Mouse (Mus musculus) MEL (cell line): ENCODE measurements around the gene Cacng4. TPM values are rescaled to one million over a fixed set of nuclear protein-coding genes. Genes with fewer than 3 reads are reported as not detected.

ENCODE experiments used
- DNase-seq: peaks from one replicate; pipeline ENCODE4 v3.0.0; 2011; ENCODE audit warnings: low read depth, low spot score
- H3K27ac ChIP-seq: 2 replicates; pipeline ENCODE4 v1.5.1; 2012; ENCODE audit warnings: low read depth, mild to moderate bottlenecking, control low read depth, low read length, moderate library complexity; ENCODE audit not compliant: control insufficient read depth
- H3K27me3 ChIP-seq, 2 experiments: fragments of 150-350 bp in 1 of 2; sonication (generic) in 1 of 2; 2 replicates each; pipeline ENCODE4 v1.6.1; 2012; ENCODE audit warnings: low read length in 2 of 2, mild to moderate bottlenecking in 2 of 2, improper control_type of control experiment in 1 of 2, moderate library complexity in 1 of 2; ENCODE audit not compliant: insufficient read depth in 2 of 2, control insufficient read depth in 1 of 2
- H3K36me3 ChIP-seq, 2 experiments: 2 replicates each; pipeline ENCODE4 v1.6.1; 2012 to 2014; ENCODE audit warnings: low read length in 2 of 2, improper control_type of control experiment in 1 of 2, inconsistent platforms in 1 of 2, mild to moderate bottlenecking in 1 of 2; ENCODE audit not compliant: insufficient read depth in 2 of 2, control insufficient read depth in 1 of 2
- H3K4me1 ChIP-seq, 2 experiments: fragments of 150-350 bp in 1 of 2; sonication (generic) in 1 of 2; 2 replicates each; pipeline ENCODE4 v1.6.1; 2012; ENCODE audit warnings: low read length in 2 of 2, improper control_type of control experiment in 1 of 2, mild to moderate bottlenecking in 1 of 2; ENCODE audit not compliant: insufficient read depth in 2 of 2, control insufficient read depth in 1 of 2
- H3K4me3 ChIP-seq, 2 experiments: fragments of 150-350 bp in 1 of 2; sonication (generic) in 1 of 2; 2 replicates each; pipeline ENCODE4 v1.5.1; 2012; ENCODE audit warnings: low read depth in 2 of 2, low read length in 2 of 2, mild to moderate bottlenecking in 2 of 2, moderate library complexity in 2 of 2, control low read depth in 1 of 2, improper control_type of control experiment in 1 of 2; ENCODE audit not compliant: control insufficient read depth in 1 of 2, insufficient read depth in 1 of 2
- H3K79me2 ChIP-seq: 2 replicates; pipeline ENCODE4 v1.6.1; 2012; ENCODE audit warnings: mild to moderate bottlenecking, low read length, moderate library complexity; ENCODE audit not compliant: control insufficient read depth, poor library complexity, insufficient read depth
- H3K9ac ChIP-seq: 2 replicates; pipeline ENCODE4 v1.6.1; 2012; ENCODE audit warnings: low read depth, mild to moderate bottlenecking, control low read depth, low read length, moderate library complexity; ENCODE audit not compliant: control insufficient read depth, poor library complexity, severe bottlenecking
- H3K9me3 ChIP-seq: fragments of 150-350 bp; sonication (generic); replicated peaks from 2 replicates; pipeline ENCODE4 v1.6.1; 2012; ENCODE audit warnings: mild to moderate bottlenecking, low read length, improper control_type of control experiment, moderate library complexity; ENCODE audit not compliant: insufficient read depth
- CHD1 ChIP-seq: IDR thresholded peaks from 2 replicates; pipeline ENCODE4 v1.6.1; 2012; ENCODE audit warnings: low read depth, mild to moderate bottlenecking, inconsistent platforms, low read length, improper control_type of control experiment
- CHD2 ChIP-seq: IDR thresholded peaks from 2 replicates; pipeline ENCODE4 v1.6.1; 2011; ENCODE audit warnings: low read length, improper control_type of control experiment
- CTCF ChIP-seq, 3 experiments: IDR thresholded peaks in 2 of 3; conservative IDR thresholded peaks in 1 of 3; 2 replicates each; pipeline ENCODE4 v1.5.1; 2011 to 2012; ENCODE audit warnings: low read length in 3 of 3, low read depth in 2 of 3, mild to moderate bottlenecking in 2 of 3, improper control_type of control experiment in 1 of 3, inconsistent platforms in 1 of 3, mixed read lengths in 1 of 3, moderate library complexity in 1 of 3; ENCODE audit not compliant: control insufficient read depth in 1 of 3, insufficient read depth in 1 of 3, poor library complexity in 1 of 3, severe bottlenecking in 1 of 3
- E2F4 ChIP-seq: IDR thresholded peaks from 2 replicates; pipeline ENCODE4 v1.6.1; 2011; ENCODE audit warnings: low read depth, low read length, improper control_type of control experiment, borderline replicate concordance
- EP300 ChIP-seq, 2 experiments: IDR thresholded peaks; 2 replicates each; pipeline ENCODE4 v1.6.1; 2011; ENCODE audit warnings: improper control_type of control experiment in 2 of 2, low read length in 2 of 2, low read depth in 1 of 2, mild to moderate bottlenecking in 1 of 2
- ETS1 ChIP-seq: IDR thresholded peaks from 2 replicates; pipeline ENCODE4 v1.6.1; 2012; ENCODE audit warnings: low read depth, mild to moderate bottlenecking, inconsistent platforms, low read length, improper control_type of control experiment, moderate library complexity
- GABPA ChIP-seq: IDR thresholded peaks from 2 replicates; pipeline ENCODE4 v1.6.1; 2012; ENCODE audit warnings: low read depth, mild to moderate bottlenecking, inconsistent platforms, low read length, improper control_type of control experiment, moderate library complexity
- GATA1 ChIP-seq: IDR thresholded peaks from 2 replicates; pipeline ENCODE4 v1.6.1; 2011; ENCODE audit warnings: low read depth, low read length, improper control_type of control experiment
- HCFC1 ChIP-seq: IDR thresholded peaks from 2 replicates; pipeline ENCODE4 v1.6.1; 2012; ENCODE audit warnings: low read depth, mild to moderate bottlenecking, inconsistent platforms, low read length, improper control_type of control experiment, moderate library complexity
- MAZ ChIP-seq: IDR thresholded peaks from 2 replicates; pipeline ENCODE4 v1.6.1; 2012; ENCODE audit warnings: low read depth, mild to moderate bottlenecking, inconsistent platforms, low read length, improper control_type of control experiment
- MXI1 ChIP-seq: IDR thresholded peaks from 2 replicates; pipeline ENCODE4 v1.6.1; 2011; ENCODE audit warnings: mild to moderate bottlenecking, low read depth, low read length, improper control_type of control experiment
- NRF1 ChIP-seq: IDR thresholded peaks from 2 replicates; pipeline ENCODE4 v1.6.1; 2014; ENCODE audit warnings: low read depth, mild to moderate bottlenecking, inconsistent platforms, low read length, improper control_type of control experiment, moderate library complexity; ENCODE audit not compliant: poor library complexity, insufficient read depth, severe bottlenecking
- POLR2A ChIP-seq, 2 experiments: IDR thresholded peaks; 2 replicates each; pipeline ENCODE4 v1.6.1; 2011 to 2012; ENCODE audit warnings: low read length in 2 of 2, mild to moderate bottlenecking in 2 of 2, control low read depth in 1 of 2, improper control_type of control experiment in 1 of 2, low read depth in 1 of 2, moderate library complexity in 1 of 2; ENCODE audit not compliant: control insufficient read depth in 1 of 2, insufficient read depth in 1 of 2, poor library complexity in 1 of 2
- RAD21 ChIP-seq: IDR thresholded peaks from 2 replicates; pipeline ENCODE4 v1.6.1; 2011; ENCODE audit warnings: mild to moderate bottlenecking, low read depth, low read length, improper control_type of control experiment
- SMC3 ChIP-seq: IDR thresholded peaks from 2 replicates; pipeline ENCODE4 v1.6.1; 2011; ENCODE audit warnings: low read depth, low read length, improper control_type of control experiment
- TAL1 ChIP-seq: IDR thresholded peaks from 2 replicates; pipeline ENCODE4 v1.6.1; 2012; ENCODE audit warnings: mild to moderate bottlenecking, inconsistent platforms, low read length, moderate library complexity, mixed read lengths
- UBTF ChIP-seq: IDR thresholded peaks from 2 replicates; pipeline ENCODE4 v1.6.1; 2012; ENCODE audit warnings: low read depth, mild to moderate bottlenecking, inconsistent platforms, low read length, improper control_type of control experiment, moderate library complexity, borderline replicate concordance; ENCODE audit not compliant: insufficient read depth
- USF1 ChIP-seq: IDR thresholded peaks from 2 replicates; pipeline ENCODE4 v1.6.1; 2014; ENCODE audit warnings: low read depth, mild to moderate bottlenecking, inconsistent platforms, low read length, improper control_type of control experiment, moderate library complexity
- USF2 ChIP-seq, 2 experiments: IDR thresholded peaks; 2 replicates each; pipeline ENCODE4 v1.6.1; 2011 to 2012; ENCODE audit warnings: improper control_type of control experiment in 2 of 2, low read length in 2 of 2, borderline replicate concordance in 1 of 2, inconsistent platforms in 1 of 2, low read depth in 1 of 2, mild to moderate bottlenecking in 1 of 2; ENCODE audit not compliant: insufficient read depth in 1 of 2
- ZC3H11A ChIP-seq: IDR thresholded peaks from 2 replicates; pipeline ENCODE4 v1.6.1; 2012; ENCODE audit warnings: low read depth, mild to moderate bottlenecking, inconsistent platforms, low read length, improper control_type of control experiment
- ZMIZ1 ChIP-seq: IDR thresholded peaks from 2 replicates; pipeline ENCODE4 v1.6.1; 2012; ENCODE audit warnings: low read depth, mild to moderate bottlenecking, inconsistent platforms, low read length, improper control_type of control experiment, moderate library complexity
- polyA plus RNA-seq, 2 experiments: library from polyadenylated mRNA; stranded (reverse) in 1 of 2; unstranded in 1 of 2; fragments of >175 nt in 1 of 2; fragments of >200 nt in 1 of 2; gene quantifications; 2 replicates each; pipeline versions ENCODE4 v1.2.1 to v1.2.4; 2012; ENCODE audit warnings: low replicate concordance in 2 of 2, low read depth in 1 of 2; ENCODE audit not compliant: insufficient read length in 2 of 2, insufficient read depth in 1 of 2, missing spikeins in 1 of 2
- total RNA-seq: library from RNA; depleted of rRNA; stranded (reverse); fragments of 300-350 nt; gene quantifications from 2 replicates; pipeline ENCODE4 v1.2.3, GENCODE M21; 2012

Cacng4 gene
- total and polyA plus RNA-seq, 3 experiments: not detected

DNA sequence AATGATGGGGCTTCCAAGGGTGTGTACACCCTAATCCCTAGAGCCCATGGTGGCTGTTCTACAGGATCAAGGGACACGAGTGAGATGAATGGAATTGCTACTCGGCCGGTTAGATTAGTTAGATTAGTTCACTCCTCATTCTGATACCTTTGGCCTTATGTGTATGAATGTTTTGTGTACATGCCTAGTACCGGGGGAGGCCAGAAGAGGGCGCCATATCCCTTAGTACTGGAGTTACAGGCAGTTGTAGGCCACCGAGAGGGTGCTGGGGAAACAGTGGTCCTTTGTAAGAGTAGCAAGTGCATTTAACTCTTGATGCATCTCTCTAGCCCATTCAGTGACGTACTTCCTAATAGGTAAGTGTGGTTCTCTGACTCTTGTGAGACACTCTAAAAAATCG, 14.2 kb upstream of the Cacng4 start:
- TF ChIP-seq ETS1 (no peak), MAZ (no peak), GABPA (no peak), RAD21 (peak; percentile 53), USF1 (no peak), ZC3H11A (peak; percentile 29; the same call in 1 of the 2 replicates), SMC3 (peak; percentile 43), CHD2 (no peak), MXI1 (no peak), UBTF (no peak), CTCF (IDR thresholded peaks at IDR 0.05 in 2 of 3, conservative IDR thresholded peaks at IDR 0.05 in 1 of 3; ENCODE audit: control insufficient read depth in 1 of 3, insufficient read depth in 1 of 3, low read depth in 2 of 3, low read length in 3 of 3, poor library complexity in 1 of 3, severe bottlenecking in 1 of 3) (peak; percentile 68 to 85 (median 72)), EP300 (IDR thresholded peaks at IDR 0.05; ENCODE audit: low read depth in 1 of 2, low read length in 2 of 2) (no peak)
- DNase-seq: peak; percentile 51
- no peaks in the 10 kb centered on the region for H3K27me3 ChIP-seq

DNA sequence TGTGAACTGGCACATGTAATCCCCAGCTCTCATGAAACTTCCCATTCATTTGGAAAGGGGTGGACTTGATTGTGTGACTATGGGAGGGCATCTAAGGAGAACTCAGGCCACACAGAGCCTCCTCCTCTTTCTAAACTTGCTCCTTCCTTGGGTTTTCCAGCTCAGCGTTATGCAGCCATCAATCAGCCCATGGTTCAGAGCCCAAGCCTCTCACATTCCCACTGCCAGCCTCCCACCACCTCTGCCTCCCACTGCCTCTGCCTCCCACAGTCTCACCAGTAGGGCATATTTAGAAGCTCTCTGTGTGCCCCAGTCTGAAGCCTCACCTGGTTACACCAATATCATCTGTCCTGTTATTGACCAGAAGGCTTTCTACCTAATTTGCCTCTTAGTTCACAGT, 11.7 kb upstream of the Cacng4 start:
- Histone ChIP-seq H3K27ac (no peak overlapping the region), H3K79me2 (no peaks in the 10 kb centered on the region), H3K9me3 (no peaks in the 10 kb centered on the region), H3K4me3 (no peak overlapping the region), H3K27me3 (no peaks in the 10 kb centered on the region), H3K4me1 (no peaks in the 10 kb centered on the region), H3K36me3 (no peaks in the 10 kb centered on the region), H3K9ac (no peak overlapping the region)
- TF ChIP-seq ZMIZ1: no peak
- DNase-seq: no peak

More for the DNA sequence above, 14.2 kb upstream of the Cacng4 start:
- H3K9ac ChIP-seq: no peak overlapping the region
- no peak overlapping the region for H3K4me3 ChIP-seq
- H3K79me2 ChIP-seq: no peaks in the 10 kb centered on the region
- H3K27ac ChIP-seq: no peak overlapping the region
- no peaks in the 10 kb centered on the region for H3K9me3 ChIP-seq
- no peaks in the 10 kb centered on the region for H3K4me1 ChIP-seq
- H3K36me3 ChIP-seq: no peaks in the 10 kb centered on the region

DNA sequence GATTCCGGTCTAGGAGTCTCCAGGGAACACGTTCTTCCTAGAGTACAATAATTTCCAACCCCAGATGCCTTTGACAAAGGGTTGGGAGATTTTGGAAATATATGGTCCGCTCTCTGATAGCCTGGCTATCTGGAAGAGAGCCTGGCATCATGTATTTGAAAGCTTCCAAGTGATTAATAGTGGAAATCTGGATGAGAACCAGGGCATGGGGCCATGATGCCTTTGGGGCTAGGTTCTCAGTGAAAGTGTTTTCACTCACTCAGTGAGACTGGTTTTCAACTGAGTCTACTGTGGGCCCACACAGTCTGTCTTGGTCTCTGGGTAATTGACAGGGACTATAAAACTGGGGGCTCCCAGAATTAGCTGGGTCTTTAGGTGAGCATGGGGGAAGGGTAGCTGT, 7.6 kb upstream of the Cacng4 start:
- no peak overlapping the region for H3K9ac ChIP-seq
- no peaks in the 10 kb centered on the region for H3K27me3 ChIP-seq
- H3K27ac ChIP-seq: no peak overlapping the region
- H3K79me2 ChIP-seq: no peaks in the 10 kb centered on the region
- H3K4me3 ChIP-seq: no peak overlapping the region
- no peak for DNase-seq
- H3K36me3 ChIP-seq: no peaks in the 10 kb centered on the region
- no peak for TF ChIP-seq SMC3
- TF ChIP-seq CHD1: no peak
- no peak for TF ChIP-seq USF1
- TF ChIP-seq TAL1: no peak
- TF ChIP-seq ZMIZ1: no peak
- TF ChIP-seq ZC3H11A: no peak
- TF ChIP-seq NRF1: no peak
- TF ChIP-seq GABPA: no peak
- no peak for TF ChIP-seq USF2 (IDR thresholded peaks at IDR 0.05; ENCODE audit: borderline replicate concordance in 1 of 2, insufficient read depth in 1 of 2, low read depth in 1 of 2, low read length in 2 of 2)
- no peak for TF ChIP-seq E2F4
- TF ChIP-seq HCFC1: no peak
- no peak for TF ChIP-seq GATA1
- no peak for TF ChIP-seq POLR2A (IDR thresholded peaks at IDR 0.05; ENCODE audit: control insufficient read depth in 1 of 2, insufficient read depth in 1 of 2, low read depth in 1 of 2, low read length in 2 of 2, poor library complexity in 1 of 2)
- no peaks in the 10 kb centered on the region for H3K4me1 ChIP-seq
- no peaks in the 10 kb centered on the region for H3K9me3 ChIP-seq
